ENCODE assay signal across 10 mouse cellular contexts in the genomic region with DNA sequence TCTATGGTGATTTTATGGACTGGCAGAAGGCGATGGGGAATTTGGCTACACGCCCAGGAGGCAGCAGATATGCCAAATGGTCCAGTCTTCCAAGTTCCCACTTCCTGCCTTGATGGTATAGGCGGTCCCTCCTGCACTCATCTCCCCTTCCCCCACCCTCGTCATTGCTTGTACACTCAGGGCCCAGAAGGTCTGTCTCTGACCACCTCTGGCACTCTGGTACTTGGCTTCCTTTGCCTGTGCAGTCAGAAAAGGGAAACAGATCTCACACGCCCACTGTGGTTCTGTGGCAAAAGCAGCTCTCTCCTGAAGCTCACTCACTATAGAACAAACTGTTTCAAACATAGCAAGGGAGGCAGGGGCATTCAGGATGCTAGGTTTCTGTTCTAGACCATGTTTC.
DNase-seq lines count a peak whose midpoint lies in the region; ATAC-seq lines count a peak whose summit lies in the region.
"Had no signal": no experiment of that assay in that cellular context is flagged by ENCODE, and none has a peak within 500 bp of the region (broad histone marks: within the 10 kb centered on the region; RNA-seq: fewer than 3 reads in every experiment).

No protein-coding gene starts in this region.

- intact Hi-C loops in heart, postnatal 10 days (cut with DNase I) = no loop called here
- intact Hi-C loops in left cerebral cortex, postnatal 10 days (cut with DNase I) = no loop called here

- peak; percentile 25 for DNase-seq in heart, postnatal 4 days
- DNase-seq in heart, postnatal 10 days = no peak
- peak; percentile 30 for DNase-seq in ZHBTc4 (ENCODE audit: low read depth, low spot score)
- DNase-seq in left cerebral cortex, postnatal 10 days (ENCODE audit: extremely low spot score in 1 of 2, low spot score in 2 of 2) = peak; percentile 52 to 65
- DNase-seq in embryo, embryonic 10 days (ENCODE audit: low spot score) = no peak
- DNase-seq in spleen, postnatal 36 days (ENCODE audit: low spot score in 2 of 2) = no peak
- DNase-seq: adrenal gland, postnatal 10 days; spleen, adult 18-20 months had no signal

- ATAC-seq in frontal cortex, adult (ENCODE audit: low TSS enrichment) = peak; percentile 86
- no peak for ATAC-seq in activated CD4-positive, CD25-positive, alpha-beta regulatory T cell, adult 4 months

Comparison
In these comparisons a context has a peak if more than half of its experiments do, and no peak if none do; other contexts are left out.
1. DNase-seq: peak in heart, postnatal 4 days (single experiment), ZHBTc4 (single experiment) and left cerebral cortex, postnatal 10 days (2 of 2); none in heart, postnatal 10 days (0 of 2), embryo, embryonic 10 days (single experiment) and spleen, postnatal 36 days (0 of 2).